Mouse (Mus musculus) megakaryocyte, embryonic 14.5 days (primary cell): Measurements from ENCODE around the gene Egln1. TPM values are rescaled to one million over a fixed set of nuclear protein-coding genes. Genes with fewer than 3 reads are reported as not detected.

ENCODE experiments used
- H3K27me3 ChIP-seq: replicated peaks from 2 replicates; pipeline ENCODE3; 2012; ENCODE audit warnings: inconsistent platforms
- H3K36me3 ChIP-seq: replicated peaks from 2 replicates; pipeline ENCODE3; 2012; ENCODE audit warnings: low read length, inconsistent platforms, mixed read lengths
- H3K4me1 ChIP-seq: 2 replicates; pipeline ENCODE4 v1.6.1; 2012; ENCODE audit warnings: inconsistent platforms
- H3K4me3 ChIP-seq: replicated peaks from 2 replicates; pipeline ENCODE3; 2012; ENCODE audit warnings: moderate library complexity, mild to moderate bottlenecking, inconsistent platforms
- H3K9me3 ChIP-seq: 2 replicates; pipeline ENCODE4 v1.6.1; 2012; ENCODE audit warnings: inconsistent platforms
- FLI1 ChIP-seq: IDR thresholded peaks from 2 replicates; pipeline ENCODE4 v1.6.1; 2012; ENCODE audit warnings: low read length, inconsistent platforms, mixed read lengths
- GATA1 ChIP-seq: IDR thresholded peaks from 3 replicates; pipeline ENCODE4 v1.6.1; 2012; ENCODE audit warnings: mixed read lengths, low read length, inconsistent platforms, borderline replicate concordance
- polyA plus RNA-seq: library from polyadenylated mRNA; stranded (reverse); fragments of >175 nt; gene quantifications from 2 replicates; pipeline ENCODE4 v1.2.3, GENCODE M21; 2012; ENCODE audit warnings: low replicate concordance; ENCODE audit not compliant: insufficient read depth

The Egln1 gene
- polyA plus RNA-seq, 1 experiment, result 14.0 TPM

DNA sequence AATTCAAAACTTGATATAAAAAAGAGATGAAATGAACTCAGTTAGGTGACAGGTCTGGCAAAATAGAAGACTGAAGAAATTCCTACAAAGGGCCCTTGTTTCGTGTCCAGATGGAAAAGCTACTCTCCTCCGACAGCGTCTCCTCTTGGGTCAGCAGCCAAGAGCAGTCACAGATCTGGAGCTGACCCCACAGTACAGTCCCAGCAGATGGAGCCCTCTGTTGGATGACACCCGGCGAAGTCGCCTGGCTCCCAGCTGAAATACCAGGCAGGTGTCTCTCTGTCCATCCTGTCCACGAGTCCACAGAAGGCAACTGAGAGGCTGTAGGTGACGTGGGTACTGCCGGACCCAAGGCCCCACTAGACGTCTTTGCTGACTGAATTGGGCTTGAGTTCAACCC, 38.8 kb downstream of the Egln1 start:
- Histone ChIP-seq H3K4me3 (no peak overlapping the region), H3K27me3 (no peaks in the 10 kb centered on the region), H3K4me1 (peaks cover 21% of the 10 kb centered on the region), H3K9me3 (peaks cover 5% of the 10 kb centered on the region), H3K36me3 (peaks cover 100% of the 10 kb centered on the region)
- TF ChIP-seq FLI1 (no peak), GATA1 (no peak)

DNA sequence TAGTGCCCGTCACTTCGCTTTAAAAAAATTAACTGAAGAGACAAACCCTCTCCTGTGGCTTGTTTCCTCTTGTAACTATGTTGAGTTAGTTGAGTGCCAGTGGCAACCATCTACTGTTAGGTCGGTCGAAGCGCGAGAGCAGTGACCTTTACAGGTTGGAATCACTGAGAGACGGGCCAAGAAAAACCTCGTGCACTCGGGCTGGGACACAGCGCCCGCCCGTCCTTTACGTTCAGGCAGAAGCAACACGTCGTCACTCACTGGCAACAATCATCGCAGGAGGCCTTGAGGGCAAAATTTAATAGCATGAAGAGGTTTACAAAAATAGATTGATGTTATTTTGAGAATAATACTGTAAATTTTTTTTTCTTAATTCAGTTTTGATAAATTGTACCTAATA, 39.2 kb downstream of the Egln1 start:
- Histone ChIP-seq H3K9me3 (peaks cover 5% of the 10 kb centered on the region), H3K27me3 (no peaks in the 10 kb centered on the region), H3K4me3 (no peak overlapping the region), H3K36me3 (peaks cover 100% of the 10 kb centered on the region), H3K4me1 (peaks cover 25% of the 10 kb centered on the region)
- TF ChIP-seq GATA1 (no peak), FLI1 (no peak)

DNA sequence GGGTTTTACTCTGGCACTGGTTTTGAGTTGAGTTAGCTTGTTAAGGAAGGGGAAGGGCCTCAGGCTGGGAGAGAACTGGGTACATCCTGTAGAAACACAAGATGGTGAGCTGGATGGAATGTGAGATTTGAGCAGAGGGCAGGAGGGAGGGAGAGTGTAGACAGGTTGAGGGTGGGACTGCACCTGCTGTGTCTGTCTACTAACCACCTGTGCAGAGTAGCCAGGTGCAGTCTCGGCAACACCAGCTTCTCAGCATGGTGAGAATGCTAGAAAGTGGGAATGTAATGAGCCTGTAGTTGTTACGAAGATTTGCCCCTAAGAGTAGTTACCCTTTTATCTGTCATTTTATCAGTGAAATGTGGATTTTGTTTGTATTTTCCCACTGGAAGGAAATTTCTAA, 43.6 kb downstream of the Egln1 start:
- peaks cover 98% of the 10 kb centered on the region for H3K36me3 ChIP-seq
- H3K27me3 ChIP-seq, result no peaks in the 10 kb centered on the region
- peak overlapping the region; percentile 60 for H3K4me3 ChIP-seq
- H3K9me3 ChIP-seq, result no peaks in the 10 kb centered on the region
- TF ChIP-seq FLI1 (no peak), GATA1 (no peak)
- H3K4me1 ChIP-seq, result peaks cover 53% of the 10 kb centered on the region

DNA sequence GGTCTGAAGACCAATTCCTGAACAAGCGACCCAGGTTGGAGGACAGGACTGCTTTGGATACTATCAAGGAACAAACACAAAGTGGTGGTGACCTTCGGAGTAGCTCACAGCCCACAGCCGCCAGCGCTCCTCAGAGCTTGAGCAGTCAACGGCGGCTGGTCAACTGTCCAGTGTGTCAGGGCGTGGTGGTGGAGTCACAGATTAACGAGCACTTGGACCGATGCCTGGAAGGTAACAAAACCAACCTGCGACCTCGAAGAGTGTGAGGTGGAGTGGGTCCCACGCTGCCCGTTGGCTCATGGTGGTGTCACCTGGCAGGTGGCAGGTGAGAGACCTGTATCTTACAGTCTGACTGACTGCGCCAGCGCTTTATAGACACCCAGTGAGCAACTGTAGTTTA, 45.9 kb downstream of the Egln1 start:
- Histone ChIP-seq H3K9me3 (no peaks in the 10 kb centered on the region), H3K36me3 (peaks cover 93% of the 10 kb centered on the region), H3K4me3 (peak overlapping the region; percentile 33), H3K27me3 (no peaks in the 10 kb centered on the region), H3K4me1 (peaks cover 71% of the 10 kb centered on the region)
- no peak for TF ChIP-seq FLI1
- no peak for TF ChIP-seq GATA1

DNA sequence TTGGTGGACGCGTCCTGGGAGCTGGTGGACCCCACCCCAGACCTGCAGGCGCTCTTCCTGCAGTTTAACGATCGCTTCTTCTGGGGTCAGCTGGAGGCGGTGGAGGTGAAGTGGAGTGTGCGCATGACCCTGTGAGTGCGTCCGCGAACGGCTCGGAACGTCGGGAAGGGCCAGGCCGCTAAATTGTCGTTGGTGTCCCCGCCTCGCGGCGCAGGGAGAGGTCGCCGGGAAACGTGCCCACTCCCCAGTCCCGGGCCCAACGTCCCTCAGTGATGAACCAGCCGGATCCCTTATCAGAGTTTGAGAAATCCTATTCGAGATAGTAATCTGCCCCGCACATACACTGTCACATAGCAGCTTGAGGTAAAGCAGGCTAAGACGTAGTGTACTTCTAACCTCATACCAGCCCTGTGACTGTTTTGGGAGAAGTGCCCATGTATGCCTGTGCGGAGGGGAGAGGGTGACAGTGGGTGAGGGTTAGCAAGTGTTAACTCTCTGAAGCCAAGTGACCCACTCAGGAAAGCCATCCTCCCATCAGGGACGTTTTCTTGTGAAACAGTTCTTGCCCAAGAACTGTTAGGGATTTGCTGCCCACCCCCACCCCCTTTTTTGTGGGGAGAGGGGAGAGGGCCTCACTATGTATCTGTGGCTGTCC, 50.7 kb downstream of the Egln1 start:
- Histone ChIP-seq H3K36me3 (peaks cover 75% of the 10 kb centered on the region), H3K4me1 (peaks cover 71% of the 10 kb centered on the region), H3K4me3 (peak overlapping the region; percentile 93), H3K27me3 (no peaks in the 10 kb centered on the region), H3K9me3 (no peaks in the 10 kb centered on the region)
- TF ChIP-seq FLI1 (no peak), GATA1 (no peak)

DNA sequence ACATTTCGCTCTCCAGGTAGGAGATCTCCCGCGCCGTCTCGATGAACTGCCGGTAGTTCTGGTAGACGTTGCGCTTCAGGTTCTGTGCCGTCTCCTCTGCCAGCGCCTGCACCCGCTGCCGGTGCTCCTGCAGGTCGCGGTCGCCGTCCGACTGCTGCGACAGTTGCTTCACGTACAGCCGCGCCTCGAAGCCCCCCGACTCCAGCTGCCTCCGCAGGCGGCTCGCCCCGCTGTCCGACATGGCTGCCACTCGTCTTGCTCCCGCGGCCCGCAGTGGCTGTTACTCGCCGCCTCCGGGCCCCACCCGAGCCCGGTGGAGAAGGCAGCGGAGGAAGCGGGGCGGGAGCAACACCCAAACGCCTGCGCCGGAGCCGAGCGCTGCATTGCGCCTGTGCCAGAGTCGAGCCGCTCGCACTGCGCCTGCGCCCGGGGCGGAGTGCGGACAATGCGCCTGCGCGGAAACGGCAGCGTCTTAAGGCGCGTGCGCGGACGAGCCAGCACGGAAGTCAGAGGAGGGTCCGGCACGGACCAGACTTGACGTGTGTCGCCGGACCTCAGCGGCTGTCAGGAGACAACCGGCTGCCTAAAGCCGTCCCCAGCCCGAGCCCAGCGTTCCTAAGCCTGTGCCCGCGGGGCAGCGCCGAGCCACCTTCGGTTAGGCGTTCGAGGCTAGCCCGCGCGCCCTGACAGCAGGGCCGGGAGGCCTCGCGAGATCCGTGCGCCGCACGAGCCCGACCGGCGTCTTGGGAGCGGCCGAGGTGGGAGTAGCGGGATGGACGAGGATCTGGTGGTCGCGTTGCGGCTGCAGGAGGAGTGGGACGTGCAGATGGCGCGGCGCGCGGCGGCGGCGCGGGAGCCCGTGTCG, 51.5 kb downstream of the Egln1 start, which contains the start of the genes Exoc8 and Sprtn:
Exoc8 (minus strand) TSS at position 320 of the 865 bp plus-strand sequence.
Sprtn (plus strand) TSS at position 501 of the 865 bp plus-strand sequence.
- Histone ChIP-seq H3K27me3 (no peaks in the 10 kb centered on the region), H3K4me3 (peak within 1 kb of the TSS; percentile 93), H3K36me3 (peaks cover 75% of the 10 kb centered on the region), H3K4me1 (peaks cover 71% of the 10 kb centered on the region), H3K9me3 (no peaks in the 10 kb centered on the region)
- TF ChIP-seq GATA1 (no peak), FLI1 (no peak)

DNA sequence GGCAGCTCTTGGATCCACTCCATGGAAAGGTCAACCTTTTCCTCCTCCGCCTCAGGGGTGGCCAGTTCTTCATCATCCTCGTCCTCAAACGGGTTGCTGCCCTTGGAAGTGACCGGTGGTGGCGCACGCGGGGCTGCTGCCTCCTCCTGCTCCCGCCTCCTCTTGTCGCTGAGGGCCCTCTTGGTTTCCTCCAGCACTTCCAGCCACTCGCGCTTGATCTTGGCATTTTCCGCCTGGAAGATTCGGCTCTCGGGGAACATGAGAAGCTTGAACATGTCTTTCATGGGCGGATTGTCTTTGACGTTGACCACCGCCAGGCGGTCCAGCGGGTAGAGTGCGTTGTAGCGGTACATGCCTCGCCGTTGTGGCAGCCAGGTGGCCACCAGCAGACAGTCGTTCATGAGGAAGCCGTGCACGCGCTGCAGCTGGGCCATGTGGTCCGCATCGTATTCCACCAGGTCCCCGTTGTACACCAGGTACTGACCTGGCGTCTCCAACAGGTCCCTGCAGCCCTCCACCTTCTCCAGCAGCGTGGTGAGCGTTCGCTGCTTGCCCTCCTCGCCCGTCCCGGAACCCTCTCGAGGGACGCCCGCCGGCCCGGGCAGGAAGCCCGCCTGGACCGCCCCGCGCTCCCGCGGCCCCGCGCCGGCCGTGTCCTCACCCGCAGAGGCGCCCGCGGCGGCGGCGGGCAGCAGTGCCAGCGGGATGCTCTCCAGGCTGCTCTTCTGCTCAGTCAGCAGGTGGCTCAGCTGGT, 52.3 kb downstream of the Egln1 start:
- TF ChIP-seq FLI1, result no peak
- no peak for TF ChIP-seq GATA1
- Histone ChIP-seq H3K4me1 (peaks cover 67% of the 10 kb centered on the region), H3K36me3 (peaks cover 74% of the 10 kb centered on the region)

DNA sequence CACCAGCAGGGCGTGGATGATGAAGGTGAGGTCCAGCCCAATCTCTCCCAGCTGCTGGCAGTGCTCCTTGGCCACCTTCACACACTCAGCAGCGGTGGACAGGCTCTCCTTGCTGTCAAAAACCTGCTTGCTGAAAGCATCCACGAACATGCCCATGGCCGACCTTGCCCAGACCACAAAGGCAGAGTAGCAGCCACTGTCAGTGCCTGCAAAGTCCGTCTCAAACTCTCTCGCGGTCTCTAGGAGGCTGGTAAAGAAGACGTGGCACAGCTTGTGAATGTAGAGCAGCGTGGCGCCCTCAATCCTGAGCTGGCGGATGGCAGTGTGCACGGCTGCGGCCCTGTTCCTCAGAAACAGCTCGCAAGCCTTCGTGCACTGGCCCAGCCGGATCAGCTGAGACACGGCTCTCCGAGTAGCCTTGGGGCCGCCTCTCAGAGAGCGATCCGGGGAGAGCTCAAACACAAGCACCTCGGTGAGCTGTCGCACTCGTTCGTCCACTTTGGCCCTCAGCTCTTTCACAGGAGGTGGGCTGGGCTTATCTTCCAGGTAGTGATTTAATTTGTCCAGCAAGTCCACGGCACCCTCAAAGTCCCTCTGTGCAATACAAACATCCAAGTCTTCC, 53.0 kb downstream of the Egln1 start:
- TF ChIP-seq GATA1 (no peak), FLI1 (no peak)
- H3K36me3 ChIP-seq, result peaks cover 75% of the 10 kb centered on the region

More for the DNA sequence above, 52.3 kb downstream of the Egln1 start:
- Histone ChIP-seq H3K27me3 (no peaks in the 10 kb centered on the region), H3K4me3 (peak overlapping the region; percentile 93), H3K9me3 (no peaks in the 10 kb centered on the region)

DNA sequence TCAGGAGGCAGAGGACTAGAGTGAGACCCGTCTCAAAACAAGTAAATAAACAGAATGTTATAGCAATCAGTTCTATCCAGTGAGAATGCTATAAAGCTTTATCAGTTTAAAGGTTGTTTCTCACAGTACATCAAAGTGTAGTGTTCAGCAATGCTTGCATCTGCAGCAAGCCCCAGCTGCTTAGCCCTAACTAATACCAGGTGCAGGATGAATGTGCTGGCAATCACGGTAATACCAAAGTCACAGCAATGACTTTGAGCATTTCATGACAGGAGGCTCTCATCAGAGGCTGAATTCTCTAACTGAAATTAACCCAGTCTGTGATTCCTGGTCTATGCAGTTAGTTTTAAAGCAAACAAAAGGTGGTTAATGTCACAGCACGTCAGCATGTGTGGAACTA, 56.5 kb downstream of the Egln1 start:
- no peaks in the 10 kb centered on the region for H3K27me3 ChIP-seq
- no peak overlapping the region for H3K4me3 ChIP-seq
- no peak for TF ChIP-seq FLI1
- TF ChIP-seq GATA1, result no peak
- peaks cover 86% of the 10 kb centered on the region for H3K36me3 ChIP-seq
- peaks cover 49% of the 10 kb centered on the region for H3K4me1 ChIP-seq
- H3K9me3 ChIP-seq, result peaks cover 4% of the 10 kb centered on the region

More for the DNA sequence above, 53.0 kb downstream of the Egln1 start:
- Histone ChIP-seq H3K4me3 (peak overlapping the region; percentile 93), H3K27me3 (no peaks in the 10 kb centered on the region), H3K4me1 (peaks cover 63% of the 10 kb centered on the region), H3K9me3 (no peaks in the 10 kb centered on the region)
